Mouse (Mus musculus): ENCODE results near the gene Gm6351.
"Not testable (repeated sequence)": the region's sequence is repeated elsewhere in the genome, so short reads cannot be mapped to it uniquely, and the experiment has no call there.

Gene Gm6351

DNA sequence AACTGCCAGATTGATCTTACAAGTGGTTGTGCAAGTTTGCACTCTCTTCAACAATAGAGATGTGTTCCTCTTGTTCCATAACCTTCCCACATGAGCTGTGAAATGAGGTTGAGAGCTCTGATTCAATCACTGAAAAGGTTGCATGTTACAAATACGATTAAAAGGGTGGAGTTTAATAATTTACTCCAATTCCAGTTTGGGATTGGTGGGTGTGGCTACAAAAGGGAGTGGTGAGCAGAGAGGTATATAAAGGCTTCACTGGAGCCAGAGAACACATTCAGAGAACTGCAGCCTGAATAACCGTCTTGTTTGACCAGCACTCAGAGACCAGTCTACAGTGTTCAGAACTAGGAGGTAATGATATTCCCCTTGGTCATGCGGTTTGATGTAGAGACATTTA lies at the start of gene Gm6351:
Gene Gm6351, plus strand, starts transcription at position 301 of the 400 bp plus-strand sequence.
- DNase-seq (ENCODE audit: low spot score in 2 of 2), result not testable (repeated sequence)

DNA sequence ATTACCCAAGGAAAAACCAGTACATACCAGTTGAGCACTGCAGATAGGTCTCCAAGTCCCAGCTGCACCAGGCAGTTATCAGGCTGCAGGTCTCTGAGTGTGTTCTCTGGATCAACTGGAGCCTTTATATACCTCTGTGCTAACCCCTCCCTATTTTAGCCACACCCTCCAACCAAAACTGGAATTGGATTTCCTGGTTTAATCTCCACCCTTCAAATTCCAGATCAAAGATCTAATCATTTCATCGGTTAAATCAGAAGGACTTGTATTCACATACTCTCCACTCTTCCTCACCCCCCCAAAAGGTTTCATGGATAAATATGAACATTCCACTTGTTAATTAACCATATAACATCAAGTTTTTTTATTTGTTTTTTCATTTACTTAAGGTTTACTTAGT lies 5.7 kb upstream of the Gm6351 start, which contains the start of gene BC061212:
Gene BC061212, minus strand, starts transcription at position 101 of the 400 bp plus-strand sequence.
- DNase-seq (ENCODE audit: low spot score in 2 of 2), result not testable (repeated sequence)
